Mouse (Mus musculus) neural tube, embryonic 12.5 days (tissue): ENCODE data around the gene Olfr1417. TPM values are rescaled to one million over a fixed set of nuclear protein-coding genes. Genes with fewer than 3 reads are reported as not detected.

Experiments used
- polyA plus RNA-seq: library from polyadenylated mRNA; unstranded; fragments of >200 nt; fragmentation: Nextera tagmentation; extraction: Ambion mirVana; gene quantifications from 2 replicates; pipeline ENCODE4 v1.2.1, GENCODE M21; 2016

Gene Olfr1417
- polyA plus RNA-seq, 1 experiment from 2014 or later = not detected

Other genes starting within 250 kb of the Olfr1417 start
- 2.0 and 2.4 TPM in 2 replicates for gene Ms4a6d, start 234.4 kb downstream of the Olfr1417 start, polyA plus RNA-seq
- 0.10 and 0.29 TPM in 2 replicates for gene Ms4a2, start 215.5 kb downstream of the Olfr1417 start, polyA plus RNA-seq
- not detected in 2 replicates for gene Ms4a3, start 198.4 kb downstream of the Olfr1417 start, polyA plus RNA-seq
- gene Oosp2, start 178.7 kb downstream of the Olfr1417 start, polyA plus RNA-seq = not detected in 2 replicates
- gene Oosp1, start 148.1 kb downstream of the Olfr1417 start, polyA plus RNA-seq = not detected in 2 replicates
- gene Oosp3, start 142.2 kb downstream of the Olfr1417 start, polyA plus RNA-seq = not detected in 2 replicates
- not detected in 2 replicates for gene Gif, start 91.7 kb downstream of the Olfr1417 start, polyA plus RNA-seq
- gene Mrpl16, start 68.8 kb downstream of the Olfr1417 start, polyA plus RNA-seq = 42.3 and 44.1 TPM in 2 replicates
- gene Stx3, start 19.8 kb downstream of the Olfr1417 start, polyA plus RNA-seq = 4.7 and 4.9 TPM in 2 replicates
- not detected in 2 replicates for gene Olfr1418, start 21.8 kb upstream of the Olfr1417 start, polyA plus RNA-seq
- gene Olfr1419, start 35.9 kb upstream of the Olfr1417 start, polyA plus RNA-seq = not detected in 2 replicates
- gene Olfr1420, start 47.3 kb upstream of the Olfr1417 start, polyA plus RNA-seq = not detected in 2 replicates
- 17.8 and 21.1 TPM in 2 replicates for gene Patl1, start 73.2 kb upstream of the Olfr1417 start, polyA plus RNA-seq
- gene Osbp, start 126.7 kb upstream of the Olfr1417 start, polyA plus RNA-seq = 5.1 TPM in 2 replicates
- gene Olfr1423, start 202.1 kb upstream of the Olfr1417 start, polyA plus RNA-seq = not detected in 2 replicates
- not detected in 2 replicates for gene Olfr1424, start 223.5 kb upstream of the Olfr1417 start, polyA plus RNA-seq
- gene Olfr1425, start 238.5 kb upstream of the Olfr1417 start, polyA plus RNA-seq = not detected in 2 replicates